Mouse (Mus musculus) myocyte (in vitro differentiated cells): Measurements from ENCODE around the gene Fndc3b. TPM values are rescaled to one million over a fixed set of nuclear protein-coding genes. Genes with fewer than 3 reads are reported as not detected.

Source experiments
- H3K27me3 ChIP-seq: one replicate; pipeline ENCODE4 v1.6.1; 2011; ENCODE audit not compliant: control insufficient read depth, insufficient read depth, insufficient read length
- H3K36me3 ChIP-seq: one replicate; pipeline ENCODE4 v1.6.1; 2011; ENCODE audit not compliant: control insufficient read depth, insufficient read depth
- H3K4me2 ChIP-seq: one replicate; pipeline ENCODE4 v1.6.1; 2011; ENCODE audit warnings: low read depth, control low read depth
- H3K4me3 ChIP-seq: one replicate; pipeline ENCODE4 v1.5.1; 2011; ENCODE audit warnings: mild to moderate bottlenecking, control low read depth, moderate library complexity
- H3K79me2 ChIP-seq: one replicate; pipeline ENCODE4 v1.6.1; 2011; ENCODE audit not compliant: control insufficient read depth, insufficient read depth
- H3ac ChIP-seq: one replicate; pipeline ENCODE4 v1.6.1; 2011; ENCODE audit not compliant: control insufficient read depth, insufficient read length
- CEBPB ChIP-seq: IDR thresholded peaks from 2 replicates; pipeline ENCODE4 v1.6.1; 2011; ENCODE audit warnings: mild to moderate bottlenecking, moderate library complexity; ENCODE audit not compliant: poor library complexity, insufficient read depth, severe bottlenecking
- E2F4 ChIP-seq: IDR thresholded peaks from one replicate; pipeline ENCODE4 v1.6.1; 2011; ENCODE audit warnings: mild to moderate bottlenecking, control low read depth, moderate library complexity; ENCODE audit not compliant: insufficient read depth
- MAX ChIP-seq: IDR thresholded peaks from one replicate; pipeline ENCODE4 v1.6.1; 2011; ENCODE audit warnings: low read depth, mild to moderate bottlenecking, control low read depth
- MYOD1 ChIP-seq, 3 experiments: IDR thresholded peaks; one replicate each; pipeline ENCODE4 v1.6.1; 2011; ENCODE audit warnings: control low read depth in 2 of 3, low read depth in 2 of 3, mild to moderate bottlenecking in 2 of 3, moderate library complexity in 1 of 3; ENCODE audit not compliant: insufficient read length in 2 of 3, control insufficient read depth in 1 of 3
- MYOG ChIP-seq, 3 experiments: IDR thresholded peaks; one replicate each; pipeline ENCODE4 v1.6.1; 2011; ENCODE audit warnings: control low read depth in 2 of 3, low read depth in 2 of 3, mild to moderate bottlenecking in 2 of 3; ENCODE audit not compliant: insufficient read length in 2 of 3, control insufficient read depth in 1 of 3, insufficient read depth in 1 of 3
- POLR2A ChIP-seq: IDR thresholded peaks from one replicate; pipeline ENCODE4 v1.6.1; 2011; ENCODE audit warnings: low read depth, mild to moderate bottlenecking, control low read depth, moderate library complexity; ENCODE audit not compliant: insufficient read length
- POLR2AphosphoS2 ChIP-seq: IDR thresholded peaks from one replicate; pipeline ENCODE4 v1.6.1; 2011; ENCODE audit warnings: low read depth, control low read depth; ENCODE audit not compliant: insufficient read length
- REST ChIP-seq: IDR thresholded peaks from one replicate; pipeline ENCODE4 v1.6.1; 2011; ENCODE audit warnings: mild to moderate bottlenecking, control low read depth, moderate library complexity; ENCODE audit not compliant: insufficient read depth, insufficient read length
- SRF ChIP-seq: IDR thresholded peaks from one replicate; pipeline ENCODE4 v1.6.1; 2011; ENCODE audit warnings: low read depth; ENCODE audit not compliant: control insufficient read depth, insufficient read length
- TCF12 ChIP-seq: IDR thresholded peaks from one replicate; pipeline ENCODE4 v1.6.1; 2011; ENCODE audit warnings: mild to moderate bottlenecking, control low read depth; ENCODE audit not compliant: poor library complexity, insufficient read depth, severe bottlenecking
- TCF3 ChIP-seq: IDR thresholded peaks from one replicate; pipeline ENCODE4 v1.6.1; 2011; ENCODE audit warnings: low read depth, control low read depth; ENCODE audit not compliant: insufficient read length
- USF1 ChIP-seq: IDR thresholded peaks from one replicate; pipeline ENCODE4 v1.6.1; 2011; ENCODE audit warnings: low read depth, mild to moderate bottlenecking, control low read depth, moderate library complexity
- polyA plus RNA-seq: library from polyadenylated mRNA; unstranded; fragments of >200 nt; fragmentation: generic; extraction: Trizol; gene quantifications from one replicate; pipeline ENCODE4 v1.2.1, GENCODE M21; 2012; ENCODE audit warnings: missing spikeins

The Fndc3b gene
- polyA plus RNA-seq, 1 experiment, result 25.8 TPM

DNA sequence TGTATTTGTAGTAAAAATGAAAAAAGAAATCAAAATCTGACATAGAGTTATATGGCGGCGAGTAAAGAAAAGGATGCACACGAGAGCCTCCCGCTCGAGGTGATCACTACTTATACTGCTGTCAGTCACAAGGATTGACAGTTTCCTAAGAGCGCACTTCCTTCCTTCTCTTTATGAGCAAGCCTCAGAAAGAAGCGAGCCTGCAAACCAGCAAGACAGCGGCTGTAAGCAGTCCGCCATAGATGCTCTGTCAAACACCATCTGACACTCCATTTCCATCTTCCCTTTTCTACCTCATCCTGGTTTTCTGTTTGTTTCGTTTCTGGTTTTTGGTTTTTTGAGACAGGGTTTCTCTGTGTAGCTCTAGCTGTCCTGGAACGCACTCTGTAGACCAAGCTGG is 61.0 kb downstream of the Fndc3b start:
- Histone ChIP-seq H3K4me2 (no peak overlapping the region), H3ac (no peak overlapping the region), H3K27me3 (no peaks in the 10 kb centered on the region), H3K79me2 (peaks cover 98% of the 10 kb centered on the region), H3K4me3 (no peak overlapping the region), H3K36me3 (no peaks in the 10 kb centered on the region)
- TF ChIP-seq TCF3, result no peak

DNA sequence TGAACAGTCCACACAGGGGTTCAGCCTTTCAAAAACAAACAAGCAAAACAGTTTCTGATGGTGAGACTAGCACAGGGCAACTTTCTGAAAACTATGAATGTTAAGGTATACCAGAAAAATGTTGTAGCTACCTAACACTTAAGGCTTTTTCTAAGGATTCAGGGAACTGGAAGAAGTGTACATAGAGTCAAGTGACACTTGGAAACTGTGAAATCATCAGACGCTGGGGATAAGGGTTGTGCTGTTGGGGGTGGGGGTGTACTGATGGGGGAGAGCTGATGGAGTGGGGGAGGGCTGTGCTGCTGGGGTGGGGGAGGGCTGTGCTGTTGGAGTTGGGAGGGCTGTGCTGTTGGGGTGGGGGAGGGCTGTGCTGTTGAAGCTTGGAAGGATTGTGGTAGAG is 61.8 kb downstream of the Fndc3b start:
- Histone ChIP-seq H3K4me3 (no peak overlapping the region), H3K79me2 (peaks cover 98% of the 10 kb centered on the region), H3K36me3 (no peaks in the 10 kb centered on the region), H3ac (no peak overlapping the region), H3K27me3 (no peaks in the 10 kb centered on the region), H3K4me2 (no peak overlapping the region)
- TF ChIP-seq POLR2A, result no peak
- TF ChIP-seq MYOG (IDR thresholded peaks at IDR 0.05; ENCODE audit: control insufficient read depth in 1 of 3, insufficient read depth in 1 of 3, insufficient read length in 2 of 3, low read depth in 2 of 3), result no peak
- TF ChIP-seq CEBPB, result no peak
- no peak for TF ChIP-seq SRF
- no peak for TF ChIP-seq USF1
- TF ChIP-seq TCF3, result no peak
- no peak for TF ChIP-seq MYOD1 (IDR thresholded peaks at IDR 0.05; ENCODE audit: control insufficient read depth in 1 of 3, insufficient read length in 2 of 3, low read depth in 2 of 3)
- no peak for TF ChIP-seq REST
- TF ChIP-seq MAX, result no peak
- no peak for TF ChIP-seq E2F4
- no peak for TF ChIP-seq TCF12
- TF ChIP-seq POLR2AphosphoS2, result no peak

DNA sequence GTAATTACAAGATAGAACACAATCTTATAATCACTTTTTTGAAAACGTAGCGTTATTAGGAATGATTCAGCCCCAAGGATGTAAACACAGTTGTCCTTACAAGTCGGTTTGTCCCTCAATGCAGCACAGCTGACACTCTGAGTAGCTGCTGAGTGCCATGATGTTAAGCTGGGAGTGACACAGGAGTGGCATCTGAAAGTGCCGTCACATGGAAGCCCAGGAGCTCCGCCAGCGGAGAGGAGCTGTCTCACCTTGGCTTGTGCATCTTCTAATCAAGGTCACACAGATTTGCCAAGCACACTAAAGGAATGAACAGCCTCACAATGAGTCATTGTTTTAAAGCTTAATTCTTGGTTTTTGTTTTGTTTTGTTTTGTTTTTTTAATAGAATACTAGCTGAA is 68.7 kb downstream of the Fndc3b start:
- Histone ChIP-seq H3K27me3 (no peaks in the 10 kb centered on the region), H3K4me3 (no peak overlapping the region)

DNA sequence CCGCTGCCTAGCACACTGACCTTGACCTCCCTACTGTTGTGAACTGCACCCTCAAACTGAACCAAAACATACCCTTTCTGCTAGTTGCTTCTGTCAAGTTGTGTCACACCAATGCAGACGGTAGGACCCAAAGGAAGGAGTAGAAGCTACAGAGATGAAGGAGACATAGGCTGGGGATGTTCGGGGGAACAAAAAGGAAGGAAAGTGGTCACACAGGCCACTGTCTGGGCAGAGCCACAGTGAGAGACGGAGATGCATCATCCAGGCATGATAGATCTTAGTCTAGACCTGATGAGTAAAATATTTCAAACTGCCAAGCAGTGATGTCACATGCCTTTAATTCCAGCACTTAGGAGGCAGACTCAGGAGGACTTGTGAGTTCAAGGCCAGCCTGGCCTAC is 71.4 kb downstream of the Fndc3b start:
- Histone ChIP-seq H3K27me3 (no peaks in the 10 kb centered on the region), H3K79me2 (peaks cover 60% of the 10 kb centered on the region), H3K36me3 (peaks cover 30% of the 10 kb centered on the region), H3ac (no peak overlapping the region), H3K4me2 (no peak overlapping the region), H3K4me3 (no peak overlapping the region)
- TF ChIP-seq MYOD1 (IDR thresholded peaks at IDR 0.05; ENCODE audit: control insufficient read depth in 1 of 3, insufficient read length in 2 of 3, low read depth in 2 of 3) (no peak), CEBPB (no peak), MAX (no peak), TCF12 (no peak), E2F4 (no peak), SRF (no peak), USF1 (no peak)

More for the DNA sequence above, 68.7 kb downstream of the Fndc3b start:
- no peak for TF ChIP-seq CEBPB
- no peak for TF ChIP-seq E2F4
- TF ChIP-seq MAX, result no peak
- TF ChIP-seq MYOD1 (IDR thresholded peaks at IDR 0.05; ENCODE audit: control insufficient read depth in 1 of 3, insufficient read length in 2 of 3, low read depth in 2 of 3), result no peak
- no peak for TF ChIP-seq TCF12
- TF ChIP-seq POLR2A, result no peak
- no peak for TF ChIP-seq POLR2AphosphoS2
- TF ChIP-seq TCF3, result no peak
- no peak for TF ChIP-seq MYOG (IDR thresholded peaks at IDR 0.05; ENCODE audit: control insufficient read depth in 1 of 3, insufficient read depth in 1 of 3, insufficient read length in 2 of 3, low read depth in 2 of 3)
- TF ChIP-seq USF1, result no peak
- TF ChIP-seq SRF, result no peak
- no peak for TF ChIP-seq REST
- Histone ChIP-seq H3K4me2 (no peak overlapping the region), H3K79me2 (peaks cover 68% of the 10 kb centered on the region), H3ac (no peak overlapping the region), H3K36me3 (peaks cover 30% of the 10 kb centered on the region)

DNA sequence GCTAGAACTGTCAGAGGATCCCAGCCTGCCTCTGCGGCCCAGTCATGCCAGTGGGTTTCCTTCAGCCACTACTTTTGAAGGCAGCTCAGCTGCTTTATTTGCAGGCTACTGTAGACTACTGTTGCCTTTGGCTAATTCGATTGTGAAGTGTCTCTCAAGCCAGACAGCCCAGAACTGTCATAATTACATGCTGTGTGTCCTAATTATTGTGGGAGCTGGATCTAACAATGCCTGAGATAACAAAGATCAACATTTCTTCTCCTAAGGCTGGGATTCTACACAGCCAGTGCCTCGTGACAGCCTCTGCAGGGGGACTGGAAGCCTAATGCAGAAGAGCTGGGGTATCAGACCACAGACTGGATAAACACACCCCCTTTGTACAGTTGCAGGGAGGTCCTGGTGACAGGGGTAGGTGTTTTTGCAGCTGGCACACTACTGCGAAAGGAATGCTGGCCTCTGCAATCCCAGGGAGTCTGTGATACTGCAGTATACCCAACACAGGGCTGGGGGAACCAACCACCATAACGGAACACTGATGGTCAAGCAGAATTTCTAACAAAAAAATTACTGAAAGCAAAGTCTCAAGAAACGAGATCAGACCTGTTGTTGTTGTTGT is 74.0 kb downstream of the Fndc3b start:
- no peak overlapping the region for H3ac ChIP-seq
- no peak overlapping the region for H3K4me3 ChIP-seq
- no peaks in the 10 kb centered on the region for H3K27me3 ChIP-seq
- H3K79me2 ChIP-seq, result peaks cover 56% of the 10 kb centered on the region
- H3K4me2 ChIP-seq, result no peak overlapping the region
- peaks cover 27% of the 10 kb centered on the region for H3K36me3 ChIP-seq
- TF ChIP-seq SRF (no peak), POLR2AphosphoS2 (no peak), TCF3 (no peak), POLR2A (no peak), TCF12 (no peak), E2F4 (no peak), MYOG (IDR thresholded peaks at IDR 0.05; ENCODE audit: control insufficient read depth in 1 of 3, insufficient read depth in 1 of 3, insufficient read length in 2 of 3, low read depth in 2 of 3) (no peak)
